In genomic region chr7:73422223-73423113, GRCm38 (mm10) we compare ENCODE assay signal across 8 mouse cellular contexts. TPM values are rescaled to one million over a fixed set of nuclear protein-coding genes. Genes with fewer than 3 reads are reported as not detected.
DNase-seq lines count a peak whose midpoint lies in the region; ATAC-seq and TF ChIP-seq lines count a peak whose summit lies in the region.

No protein-coding gene starts in this region.

- DNase-seq in ovary, postnatal 14 days (ENCODE audit: low spot score), result peak; percentile 74
- DNase-seq in ovary, postnatal 10 days (ENCODE audit: low spot score), result no peak
- DNase-seq in cerebellum, adult 2 months, result peak; percentile 76 to 81
- peak; percentile 91 for DNase-seq in forebrain, postnatal 0 days
- peak; percentile 92 to 93 for DNase-seq in left cerebral cortex, postnatal 14 days (ENCODE audit: low spot score in 2 of 2)
- peak; percentile 75 for DNase-seq in splenic B cell, adult 2 months (ENCODE audit: low read depth, low spot score)

- no peak overlapping the region for H3K9ac ChIP-seq in forebrain, postnatal 0 days
- H3K9ac ChIP-seq in midbrain, embryonic 15.5 days, result no peak overlapping the region

- H3K4me3 ChIP-seq in cerebellum, adult 2 months (replicated peaks; ENCODE audit: insufficient read depth, low read depth, low read length), result no peak overlapping the region
- H3K4me3 ChIP-seq in forebrain, postnatal 0 days (ENCODE audit: low read depth, low read length), result no peak overlapping the region
- H3K4me3 ChIP-seq in midbrain, embryonic 15.5 days, result no peak overlapping the region

- peak; percentile 94 for TF ChIP-seq CTCF in cerebellum, adult 2 months (IDR thresholded peaks at IDR 0.05; ENCODE audit: borderline replicate concordance, insufficient read depth, low read depth, low read length)
- peak; percentile 93 for TF ChIP-seq CTCF in forebrain, postnatal 0 days (IDR thresholded peaks at IDR 0.05; ENCODE audit: low read depth)

- H3K4me1 ChIP-seq in cerebellum, adult 2 months (ENCODE audit: control insufficient read depth, insufficient read depth, low read length), result peaks cover 12% of the 10 kb centered on the region
- H3K4me1 ChIP-seq in forebrain, postnatal 0 days (ENCODE audit: insufficient read depth), result no peaks in the 10 kb centered on the region
- peaks cover 41% of the 10 kb centered on the region for H3K4me1 ChIP-seq in midbrain, embryonic 15.5 days

- WGBS in cerebellum, adult 2 months, result 22% methylated on average over 12 of the region's 12 CpGs
- WGBS in forebrain, postnatal 0 days, result 21% methylated on average over 12 of the region's 12 CpGs
- 24% methylated on average over 12 of the region's 12 CpGs for WGBS in midbrain, embryonic 15.5 days

- H3K27me3 ChIP-seq in cerebellum, adult 2 months (ENCODE audit: control insufficient read depth, insufficient read depth, low read length), result no peaks in the 10 kb centered on the region
- H3K27me3 ChIP-seq in forebrain, postnatal 0 days (ENCODE audit: insufficient read depth, low read length), result no peaks in the 10 kb centered on the region
- no peaks in the 10 kb centered on the region for H3K27me3 ChIP-seq in midbrain, embryonic 15.5 days (replicated peaks)
- H3K27me3 ChIP-seq in splenic B cell, adult 2 months (ENCODE audit: control insufficient read depth, insufficient read depth, low read length, poor library complexity, severe bottlenecking), result no peaks in the 10 kb centered on the region

- no peaks in the 10 kb centered on the region for H3K9me3 ChIP-seq in forebrain, postnatal 0 days (ENCODE audit: low read length)
- H3K9me3 ChIP-seq in midbrain, embryonic 15.5 days, result no peaks in the 10 kb centered on the region

- intact Hi-C loops in left cerebral cortex, postnatal 14 days (cut with DNase I), result loop anchor here (2.0 kb wide), 1 partner anchor 1022 kb away; no protein-coding TSS in a partner anchor

- no peak for TF ChIP-seq POLR2A in cerebellum, adult 2 months (IDR thresholded peaks at IDR 0.05; ENCODE audit: borderline replicate concordance, insufficient read depth, low read length)

- peak; percentile 68 for ATAC-seq in forebrain, postnatal 0 days
- peak; percentile 86 for ATAC-seq in inflammation-experienced regulatory T-cells, adult 6 months
- peak; percentile 25 for ATAC-seq in midbrain, embryonic 15.5 days (replicated peaks)

- H3K4me2 ChIP-seq in forebrain, postnatal 0 days (ENCODE audit: low read depth), result no peak overlapping the region
- no peak overlapping the region for H3K4me2 ChIP-seq in midbrain, embryonic 15.5 days

- peaks cover 28% of the 10 kb centered on the region for H3K36me3 ChIP-seq in forebrain, postnatal 0 days (ENCODE audit: insufficient read depth)
- H3K36me3 ChIP-seq in midbrain, embryonic 15.5 days (replicated peaks), result 0 out of 2 replicates have a peak, but pooled peaks cover 2% of the 10 kb centered on the region
- peaks cover 2% of the 10 kb centered on the region; the same call in 1 of the 2 replicates for H3K36me3 ChIP-seq in splenic B cell, adult 2 months (ENCODE audit: control insufficient read depth, insufficient read depth, low read length, poor library complexity, severe bottlenecking)

- no peak overlapping the region for H3K27ac ChIP-seq in cerebellum, adult 2 months (ENCODE audit: insufficient read depth, low read length)
- H3K27ac ChIP-seq in forebrain, postnatal 0 days (ENCODE audit: low read depth, low read length), result no peak overlapping the region
- H3K27ac ChIP-seq in midbrain, embryonic 15.5 days, result peak overlapping the region; percentile 43

RNA-seq across cellular contexts. Expression of gene Rgma, which starts 47.2 kb away (rescaled TPM):
- polyA plus RNA-seq in cerebellum, adult 2 months (2012; rRNA removed), result 33.5 and 33.6 TPM in 2 replicates
- 72.2 and 96.4 TPM in 2 replicates for total RNA-seq in forebrain, postnatal 0 days (2014; rRNA removed)
- polyA plus RNA-seq in forebrain, postnatal 0 days (2015; fragmentation: Nextera tagmentation; extraction: Ambion mirVana), result 34.1 and 39.9 TPM in 2 replicates
- not detected for polyA plus RNA-seq in inflammation-experienced regulatory T-cells, adult 6 months (2017; shearing (Covaris generic))
- total RNA-seq in left cerebral cortex, postnatal 14 days (2021), result 100 to 1,000 TPM in 1 of 2 experiments, 10 to 100 TPM in 1; 84.6 to 103 TPM
- 46.6 and 50.4 TPM in 2 replicates for polyA plus RNA-seq in midbrain, embryonic 15.5 days (2015; fragmentation: Nextera tagmentation; extraction: Ambion mirVana)

Comparison
In these comparisons a context has a peak if more than half of its experiments do, and no peak if none do; other contexts are left out.
1. ATAC-seq: peak in every context shown above with its lines; median percentile 86 in inflammation-experienced regulatory T-cells, adult 6 months; 68 in forebrain, postnatal 0 days; 25 in midbrain, embryonic 15.5 days.
2. RNA of gene Rgma, which starts 47.2 kb away (polyA plus RNA-seq): 46.6 to 50.4 TPM in midbrain, embryonic 15.5 days, 34.1 to 39.9 TPM in forebrain, postnatal 0 days and 33.5 to 33.6 TPM in cerebellum, adult 2 months; not detected in inflammation-experienced regulatory T-cells, adult 6 months; every median in the first group is over 10 times any median in the second.